Mouse (Mus musculus): ENCODE measurements around the gene Isoc2a. TPM values are rescaled to one million over a fixed set of nuclear protein-coding genes. Genes with fewer than 3 reads are reported as not detected.

Gene Isoc2a
- total RNA-seq, 2 experiments from 2014 or later = 10.3 to 13.5 TPM

DNA sequence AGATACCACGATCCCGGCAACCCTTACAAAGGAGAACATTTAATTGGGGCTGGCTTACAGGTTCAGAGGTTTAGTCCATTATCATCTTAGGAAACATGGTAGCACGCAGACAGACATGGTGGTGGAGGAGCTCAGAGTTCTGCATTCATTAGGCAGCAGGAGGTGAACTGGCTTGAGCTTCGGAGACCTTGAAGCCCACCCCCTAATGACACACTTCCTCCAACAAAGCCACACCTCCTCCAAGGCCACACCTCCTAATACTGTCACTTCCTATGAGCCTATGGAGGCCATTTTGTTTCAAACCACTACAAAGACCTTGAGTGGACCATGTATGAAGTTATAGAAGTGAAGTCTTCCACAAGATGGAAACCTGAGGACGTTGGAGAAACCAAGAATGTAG, 35.3 kb downstream of the Isoc2a start:
- intact Hi-C loops (cut with DNase I) = no loop called here
- no peak for DNase-seq (ENCODE audit: low spot score in 2 of 2)

DNA sequence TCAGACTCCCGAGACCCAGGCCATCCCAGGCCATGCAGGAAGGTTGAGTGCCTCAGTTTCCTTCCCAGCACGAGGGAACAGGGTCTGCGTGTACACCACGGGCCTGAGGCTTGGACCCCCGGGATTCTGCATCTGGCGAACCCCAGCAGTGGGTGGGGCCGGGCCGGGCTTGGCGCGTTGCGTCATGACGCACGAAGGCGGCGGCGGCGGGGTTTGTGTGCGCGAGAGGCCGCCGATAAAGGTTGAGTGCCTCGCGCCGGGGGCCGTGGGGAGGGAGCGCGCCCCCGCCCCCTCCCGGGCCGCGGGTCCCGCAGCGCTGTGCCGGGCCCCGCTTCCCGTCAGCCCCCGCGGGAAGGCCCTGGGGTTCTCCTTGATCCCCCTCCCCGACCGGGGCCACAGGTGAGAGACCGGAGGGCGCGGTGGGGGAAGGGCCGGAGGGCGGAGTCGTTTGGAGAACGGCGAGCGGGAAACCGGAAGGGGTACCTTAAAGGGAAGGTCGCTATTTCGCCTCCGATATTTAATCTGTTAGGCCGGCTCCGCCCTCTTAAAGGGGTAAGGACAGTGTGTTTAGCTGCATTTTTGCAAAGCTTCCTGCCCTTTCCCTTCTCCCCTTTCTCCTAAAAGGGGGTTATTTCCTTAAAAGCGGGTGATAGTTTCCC, 38.2 kb downstream of the Isoc2a start, which contains the start of gene Zfp628:
TSS of gene Zfp628 (plus strand) at position 211 of the 659 bp plus-strand sequence.
- intact Hi-C loops (cut with DNase I) = no loop called here
- DNase-seq (ENCODE audit: low spot score in 2 of 2) = peak; percentile 95 to 97

DNA sequence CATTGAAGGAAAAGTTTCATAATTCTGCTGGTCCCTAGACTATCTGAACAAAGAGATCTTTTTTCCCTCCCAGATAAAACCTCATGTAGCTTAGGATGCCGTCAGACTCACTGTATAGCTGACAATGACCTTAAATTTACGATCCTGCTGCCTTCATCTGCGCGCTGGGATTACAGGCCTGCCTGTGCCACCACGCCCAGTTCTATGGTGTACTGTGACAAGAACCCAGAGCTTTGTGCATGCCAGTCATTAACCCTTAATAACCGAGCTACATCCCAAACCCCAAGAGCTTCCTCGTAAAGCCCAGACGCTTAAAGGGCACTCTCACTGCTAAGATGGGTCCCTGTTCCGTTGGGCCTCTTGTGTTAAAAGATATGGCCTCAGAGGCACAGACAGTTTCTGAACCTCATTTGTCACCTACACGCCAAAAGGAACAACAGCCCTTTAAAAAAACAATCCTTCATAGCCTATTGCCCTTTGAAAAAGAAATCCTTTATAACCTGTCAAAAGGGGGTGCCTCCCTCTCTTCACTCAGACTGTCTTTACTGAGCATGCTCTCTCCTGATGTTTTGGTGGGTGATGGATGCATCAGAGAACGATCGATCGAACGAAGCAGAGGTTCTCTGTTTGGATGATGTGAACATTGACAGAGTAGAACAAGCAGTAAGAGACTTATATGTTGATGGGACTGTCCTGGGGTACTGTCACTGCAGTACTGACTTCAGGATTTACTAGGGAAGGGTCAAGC, 38.9 kb downstream of the Isoc2a start:
- intact Hi-C loops (cut with DNase I) = no loop called here
- DNase-seq (ENCODE audit: low spot score in 2 of 2) = peak in 1 of 2 experiments; percentile 45

DNA sequence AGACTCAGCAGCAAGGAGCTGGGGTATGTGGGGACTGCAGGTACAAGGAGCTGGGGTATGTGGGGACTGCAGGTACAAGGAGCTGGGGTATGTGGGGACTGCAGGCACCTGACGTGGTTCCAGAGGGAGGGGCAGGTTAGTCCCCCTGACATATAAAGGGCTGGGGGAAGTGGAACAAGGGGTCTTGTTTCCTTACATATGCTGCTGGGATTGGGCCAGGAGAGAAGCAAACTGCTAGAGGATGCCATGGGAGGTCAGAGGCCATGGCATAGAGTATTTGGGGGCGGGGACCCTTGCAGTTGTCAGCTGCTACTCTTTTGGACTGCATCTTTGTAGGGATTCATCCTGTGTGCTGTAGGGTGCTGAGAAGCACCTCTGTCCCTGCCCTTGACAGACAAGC, 40.5 kb downstream of the Isoc2a start:
- intact Hi-C loops (cut with DNase I) = no loop called here

DNA sequence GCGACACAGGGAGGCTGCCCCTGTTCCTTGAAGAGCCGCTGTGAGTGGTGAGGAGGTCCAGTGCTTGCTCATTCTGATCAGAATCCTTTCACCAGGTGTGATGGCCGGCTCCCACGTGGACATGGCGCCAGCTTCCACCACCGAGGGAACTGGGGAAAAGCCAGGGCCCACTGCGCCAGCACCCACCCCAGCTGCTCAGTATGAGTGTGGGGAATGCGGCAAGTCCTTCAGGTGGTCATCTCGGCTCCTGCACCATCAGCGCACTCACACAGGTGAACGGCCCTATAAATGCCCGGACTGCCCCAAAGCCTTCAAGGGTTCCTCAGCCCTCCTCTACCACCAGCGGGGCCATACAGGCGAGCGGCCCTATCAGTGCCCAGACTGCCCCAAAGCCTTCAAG, 41.7 kb downstream of the Isoc2a start:
- intact Hi-C loops (cut with DNase I) = no loop called here
- no peak for DNase-seq (ENCODE audit: low spot score in 2 of 2)

More for the DNA sequence above, 40.5 kb downstream of the Isoc2a start:
- no peak for DNase-seq (ENCODE audit: low spot score in 2 of 2)

DNA sequence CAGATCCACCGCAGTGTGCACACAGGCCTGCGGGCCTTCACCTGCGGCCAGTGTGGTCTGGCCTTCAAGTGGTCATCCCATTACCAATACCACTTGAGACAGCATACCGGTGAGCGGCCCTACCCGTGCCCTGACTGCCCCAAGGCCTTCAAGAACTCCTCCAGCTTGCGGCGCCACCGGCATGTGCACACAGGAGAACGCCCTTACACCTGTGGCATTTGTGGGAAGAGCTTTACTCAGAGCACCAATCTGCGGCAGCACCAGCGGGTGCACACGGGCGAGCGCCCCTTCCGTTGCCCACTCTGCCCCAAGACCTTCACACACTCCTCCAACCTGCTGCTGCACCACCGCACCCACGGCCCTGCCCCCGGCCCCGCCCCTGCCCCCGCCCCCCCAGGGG, 42.1 kb downstream of the Isoc2a start:
- DNase-seq (ENCODE audit: low spot score in 2 of 2) = no peak
- intact Hi-C loops (cut with DNase I) = no loop called here

DNA sequence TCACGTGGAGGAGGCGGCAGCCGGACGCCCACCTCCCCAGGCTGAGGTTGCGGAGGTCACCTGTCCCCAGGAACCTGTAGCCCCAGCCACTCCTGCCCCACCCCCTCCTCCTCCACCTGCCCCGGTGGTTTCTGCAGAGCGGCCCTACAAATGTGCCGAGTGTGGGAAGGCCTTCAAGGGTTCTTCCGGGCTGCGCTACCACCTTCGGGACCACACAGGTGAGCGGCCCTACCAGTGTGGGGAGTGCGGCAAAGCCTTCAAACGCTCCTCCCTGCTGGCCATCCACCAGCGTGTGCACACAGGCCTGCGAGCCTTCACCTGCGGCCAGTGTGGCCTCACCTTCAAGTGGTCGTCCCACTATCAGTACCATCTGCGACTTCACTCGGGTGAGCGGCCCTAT, 43.0 kb downstream of the Isoc2a start:
- DNase-seq (ENCODE audit: low spot score in 2 of 2) = no peak
- intact Hi-C loops (cut with DNase I) = loop anchor here (5.0 kb wide), 3 partner anchors 58 to 137 kb away; partner anchors contain the start of gene Shisa7

DNA sequence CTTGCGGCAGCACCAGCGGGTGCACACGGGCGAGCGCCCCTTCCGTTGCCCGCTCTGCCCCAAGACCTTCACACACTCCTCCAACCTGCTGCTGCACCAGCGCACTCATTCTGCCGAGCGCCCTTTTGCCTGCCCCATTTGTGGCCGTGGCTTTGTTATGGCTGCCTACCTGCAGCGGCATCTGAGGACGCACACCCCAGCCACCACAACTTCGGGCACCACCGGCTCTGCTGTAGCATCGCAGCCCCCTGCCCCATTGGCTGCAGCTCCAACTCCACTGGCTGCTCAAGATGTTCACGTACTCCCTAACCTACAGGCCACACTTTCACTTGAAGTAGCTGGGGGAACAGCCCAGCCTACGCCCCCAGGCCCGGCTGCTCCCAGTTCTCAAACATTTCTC, 43.5 kb downstream of the Isoc2a start:
- intact Hi-C loops (cut with DNase I) = loop anchor here (5.0 kb wide), 3 partner anchors 58 to 137 kb away; partner anchors contain the start of gene Shisa7

DNA sequence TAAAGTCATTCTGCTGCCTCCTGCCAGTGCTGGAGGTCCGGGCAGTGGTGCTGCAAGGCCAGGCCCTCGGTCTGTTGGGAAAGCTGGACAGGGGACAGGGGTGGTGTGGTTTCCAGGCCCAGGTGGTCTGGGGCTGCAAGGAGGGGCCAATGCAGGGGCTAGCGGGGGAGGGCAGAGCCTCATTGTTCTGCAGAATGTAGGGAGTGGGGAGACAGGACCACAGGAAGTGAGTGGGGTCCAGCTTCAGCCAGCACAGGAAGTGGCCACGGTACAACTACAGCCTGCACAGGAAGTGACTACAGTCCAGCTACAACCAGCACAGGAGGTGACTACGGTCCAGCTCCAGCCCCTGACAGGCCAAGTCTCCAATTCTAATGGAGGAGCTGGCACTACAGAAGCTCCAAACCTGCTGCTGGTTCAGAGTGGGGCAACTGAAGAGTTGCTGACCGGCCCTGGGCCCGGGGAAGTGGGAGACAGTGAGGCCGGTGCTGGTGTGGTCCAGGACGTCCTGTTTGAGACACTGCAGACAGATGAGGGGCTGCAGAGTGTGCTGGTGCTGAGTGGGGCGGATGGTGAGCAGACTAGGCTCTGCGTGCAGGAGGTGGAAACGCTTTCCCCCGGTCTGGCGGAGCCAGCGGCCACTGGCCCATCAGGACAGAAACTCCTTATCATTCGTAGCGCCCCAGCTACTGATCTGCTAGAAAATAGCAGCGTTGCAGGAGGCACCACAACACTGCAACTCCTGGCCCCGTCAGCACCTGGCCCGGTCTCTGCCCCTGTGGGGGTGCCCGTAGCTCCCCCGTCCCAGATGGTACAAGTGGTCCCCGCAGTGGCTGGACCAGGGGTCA, 44.2 kb downstream of the Isoc2a start:
- intact Hi-C loops (cut with DNase I) = loop anchor here (5.0 kb wide), 3 partner anchors 59 to 136 kb away; partner anchors contain the start of gene Shisa7
- no peak for DNase-seq (ENCODE audit: low spot score in 2 of 2)

More for the DNA sequence above, 43.5 kb downstream of the Isoc2a start:
- DNase-seq (ENCODE audit: low spot score in 2 of 2) = no peak

DNA sequence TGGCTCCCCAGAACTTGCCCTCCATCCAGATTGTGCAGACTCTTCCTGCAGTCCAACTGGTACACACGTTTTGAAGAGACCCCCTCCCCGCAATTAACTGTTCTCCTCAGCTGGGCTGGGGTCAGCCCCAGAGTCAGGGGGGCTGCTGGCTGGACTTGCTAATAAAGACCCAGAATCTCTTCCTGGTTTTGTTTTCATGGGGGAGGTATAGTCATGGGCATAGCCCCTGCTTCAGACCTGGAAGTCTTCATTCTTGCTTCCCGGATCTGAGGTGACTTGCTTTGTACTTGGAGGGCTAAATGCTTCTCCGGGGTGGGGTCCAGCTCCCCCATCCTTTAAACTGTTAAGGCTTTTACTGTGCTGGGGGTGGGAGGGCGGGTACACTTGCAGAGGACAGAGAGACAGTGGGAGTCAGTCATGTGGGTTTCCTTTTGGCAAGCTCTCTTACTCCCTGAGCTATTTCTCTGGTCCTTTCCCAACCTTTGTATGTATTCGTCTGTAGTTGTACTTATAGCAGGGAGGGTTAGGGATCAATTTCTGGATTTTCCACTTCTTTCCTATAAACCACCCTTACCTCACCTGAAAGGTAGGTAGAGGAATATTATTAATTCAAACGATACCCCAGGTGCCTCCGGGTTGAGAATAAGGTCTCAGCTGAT, 45.0 kb downstream of the Isoc2a start, which contains the start of gene Nat14:
TSS of gene Nat14 (plus strand) at position 205 of the 659 bp plus-strand sequence.
- intact Hi-C loops (cut with DNase I) = loop anchor here (5.0 kb wide), 3 partner anchors 60 to 135 kb away; partner anchors contain the start of gene Shisa7
- DNase-seq (ENCODE audit: low spot score in 2 of 2) = no peak

DNA sequence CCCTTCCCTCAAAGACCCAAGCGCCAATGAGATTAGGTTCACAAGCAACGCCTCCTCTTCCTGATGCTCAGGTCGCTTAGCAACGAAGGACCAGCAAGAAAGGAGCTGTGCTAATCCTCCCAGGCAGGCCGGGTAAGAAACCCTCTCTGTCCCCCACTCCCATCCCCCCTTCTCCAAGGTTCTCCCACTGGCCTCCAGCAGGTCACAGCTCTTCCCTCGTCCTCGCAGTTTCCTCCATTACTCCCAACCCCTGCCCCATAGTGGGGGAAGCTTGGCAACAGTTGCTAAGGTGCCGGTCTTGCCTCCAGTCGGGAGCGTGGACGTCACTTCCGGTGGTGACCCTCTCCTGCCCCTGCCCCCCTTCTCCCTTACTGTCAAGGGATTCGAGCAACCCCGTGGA, 45.6 kb downstream of the Isoc2a start:
- peak; percentile 88 to 89 for DNase-seq (ENCODE audit: low spot score in 2 of 2)
- intact Hi-C loops (cut with DNase I) = loop anchor here (5.0 kb wide), 3 partner anchors 60 to 135 kb away; partner anchors contain the start of gene Shisa7

DNA sequence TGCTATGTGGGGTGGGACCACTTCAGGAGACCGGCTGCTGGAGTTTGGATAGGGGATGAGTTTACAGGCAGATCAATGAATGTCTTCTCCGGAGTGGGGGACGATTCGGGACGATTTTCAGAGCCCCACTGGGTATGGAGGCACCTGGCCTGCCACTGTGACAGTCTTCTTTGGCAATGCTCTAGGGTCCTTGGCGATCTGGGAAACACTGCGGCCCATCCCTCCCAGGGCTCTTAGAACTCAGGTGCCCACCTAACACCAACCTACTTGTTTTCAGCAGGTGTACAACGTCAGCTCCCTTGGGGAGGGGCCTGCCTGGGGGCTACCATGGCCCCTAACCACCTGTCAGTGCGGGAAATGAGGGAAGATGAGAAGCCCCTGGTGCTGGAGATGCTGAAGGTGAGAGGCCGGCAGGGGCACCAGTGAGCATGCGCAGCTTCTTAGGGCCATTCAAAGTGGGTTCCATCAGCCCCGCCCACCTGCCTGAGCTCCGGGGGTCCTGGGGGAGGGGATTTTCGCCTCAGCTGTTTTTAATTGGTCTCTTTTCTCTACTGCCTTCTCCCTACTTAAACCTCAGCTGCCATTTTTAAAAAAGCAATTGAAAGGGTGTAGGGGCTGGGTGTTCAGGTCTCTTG, 46.1 kb downstream of the Isoc2a start:
- intact Hi-C loops (cut with DNase I) = loop anchor here (5.0 kb wide), 3 partner anchors 61 to 134 kb away; partner anchors contain the start of gene Shisa7
- peak; percentile 73 to 75 for DNase-seq (ENCODE audit: low spot score in 2 of 2)

DNA sequence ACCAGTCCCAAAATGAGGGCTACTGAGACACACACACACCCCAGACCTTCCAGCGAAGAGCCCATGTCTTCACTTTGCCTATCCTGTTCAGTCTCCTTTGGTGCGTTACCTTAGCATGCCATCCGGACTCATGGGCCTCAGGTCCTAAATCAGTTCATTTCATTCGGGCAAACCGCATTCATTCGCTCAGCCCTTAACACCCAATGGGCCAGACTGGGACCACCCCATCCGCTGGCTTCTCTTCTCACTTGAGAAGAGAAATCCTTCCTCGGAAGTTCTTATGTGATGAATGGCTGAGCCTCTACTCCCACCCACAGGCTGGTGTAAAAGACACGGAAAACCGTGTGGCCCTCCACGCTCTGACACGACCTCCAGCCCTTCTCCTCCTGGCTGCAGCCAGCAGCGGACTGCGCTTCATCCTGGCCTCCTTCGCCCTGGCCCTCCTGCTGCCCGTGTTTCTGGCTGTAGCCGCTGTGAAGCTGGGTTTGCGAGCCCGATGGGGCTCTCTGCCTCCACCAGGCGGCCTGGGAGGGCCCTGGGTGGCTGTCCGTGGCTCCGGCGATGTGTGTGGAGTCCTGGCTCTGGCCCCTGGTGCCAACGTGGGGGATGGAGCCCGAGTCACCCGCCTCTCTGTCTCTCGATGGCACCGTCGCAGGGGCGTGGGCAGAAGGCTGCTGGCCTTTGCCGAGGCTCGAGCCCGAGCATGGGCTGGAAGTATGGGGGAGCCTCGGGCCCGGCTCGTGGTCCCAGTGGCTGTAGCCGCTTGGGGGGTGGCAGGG, 46.8 kb downstream of the Isoc2a start:
- DNase-seq (ENCODE audit: low spot score in 2 of 2) = peak; percentile 66 to 69
- intact Hi-C loops (cut with DNase I) = loop anchor here (5.0 kb wide), 3 partner anchors 61 to 134 kb away; partner anchors contain the start of gene Shisa7

DNA sequence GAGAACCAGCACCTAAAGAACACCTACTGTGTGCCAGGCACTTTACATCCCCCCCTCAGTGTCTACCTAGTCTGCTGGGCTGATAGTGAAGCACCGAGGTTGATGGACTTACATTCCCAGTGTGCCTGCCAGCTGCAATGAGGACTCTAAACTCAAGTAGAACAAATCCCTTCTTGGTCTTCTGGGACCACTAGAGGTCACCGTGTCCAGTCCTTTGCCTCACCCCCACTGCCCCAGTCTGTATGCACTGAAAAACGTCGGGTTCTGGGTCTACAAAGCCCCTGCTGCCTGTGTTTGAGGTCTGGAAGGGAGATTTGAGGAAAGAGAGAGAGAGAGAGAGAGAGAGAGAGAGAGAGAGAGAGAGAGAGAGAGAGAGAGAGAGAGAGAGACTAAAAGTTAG, 47.5 kb downstream of the Isoc2a start:
- intact Hi-C loops (cut with DNase I) = loop anchor here (5.0 kb wide), 3 partner anchors 62 to 133 kb away; partner anchors contain the start of gene Shisa7
- DNase-seq (ENCODE audit: low spot score in 2 of 2) = no peak

DNA sequence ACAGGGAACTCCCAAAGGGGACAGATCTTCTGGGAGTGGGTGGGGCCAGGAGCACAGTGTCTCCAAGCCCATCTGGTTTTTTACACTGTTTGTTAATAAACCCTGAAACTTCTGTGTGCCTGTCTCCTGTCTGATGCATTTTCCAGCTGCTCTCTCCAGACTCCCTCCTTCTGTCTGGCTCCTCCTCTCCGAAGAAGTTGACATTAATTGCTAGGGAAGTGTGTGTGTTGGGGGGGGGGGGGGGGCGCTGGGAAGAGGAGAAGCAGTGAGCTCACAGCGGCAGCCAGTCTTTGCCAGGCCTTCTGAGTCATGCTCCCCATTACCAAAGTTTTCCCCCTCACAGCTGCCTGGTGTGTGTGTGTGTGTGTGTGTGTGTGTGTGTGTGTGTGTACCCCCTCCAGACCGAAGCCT, 47.9 kb downstream of the Isoc2a start:
- peak in 1 of 2 experiments; percentile 21 for DNase-seq (ENCODE audit: low spot score in 2 of 2)
- intact Hi-C loops (cut with DNase I) = loop anchor here (5.0 kb wide), 3 partner anchors 63 to 132 kb away; partner anchors contain the start of gene Shisa7

DNA sequence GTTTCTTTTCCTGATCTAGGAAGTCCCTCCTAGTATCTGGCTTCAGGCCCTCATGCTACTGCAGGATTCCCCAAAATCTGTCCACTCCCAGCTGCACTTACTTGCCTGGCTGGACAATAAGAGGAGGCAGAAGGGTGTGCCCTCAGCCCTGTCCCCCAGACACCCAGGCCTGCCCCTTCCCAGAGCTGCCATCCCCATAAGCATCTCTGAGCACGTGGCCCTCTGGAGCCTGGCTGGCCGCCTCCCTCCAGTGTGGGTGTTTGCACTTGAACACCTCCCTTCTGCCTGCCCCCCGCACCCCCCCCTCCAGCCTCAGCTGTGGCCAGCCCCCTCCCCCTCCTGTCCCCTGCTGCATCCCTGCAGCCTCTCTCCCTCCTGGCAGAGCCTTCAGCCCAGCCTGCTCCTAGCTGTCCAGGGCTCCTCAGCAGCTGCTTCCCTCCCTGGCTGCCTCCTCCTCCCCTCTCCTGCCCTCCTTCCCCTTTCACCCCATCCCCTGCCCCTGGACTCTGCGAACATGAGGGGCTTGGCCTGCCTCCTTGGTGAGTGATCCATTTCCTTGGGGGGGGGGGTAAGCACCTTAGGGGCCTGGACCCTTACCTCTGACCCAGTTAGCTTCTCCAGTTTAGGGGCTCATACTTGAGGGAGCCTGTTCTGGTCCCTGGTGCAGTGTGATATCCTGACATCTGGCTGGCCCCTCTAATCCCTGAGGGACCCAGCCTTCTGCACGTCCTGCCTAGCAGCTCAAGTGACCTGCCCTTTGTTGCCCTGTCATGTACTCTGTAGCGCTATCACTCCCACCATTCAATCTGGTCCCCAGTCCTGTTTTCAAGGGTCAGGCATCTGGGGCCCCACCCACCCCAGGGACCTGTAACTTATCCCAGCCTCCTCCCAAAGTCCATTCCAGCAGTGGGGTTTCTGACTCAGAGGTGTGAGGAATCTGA, 48.8 kb downstream of the Isoc2a start, which contains the start of gene Ssc5d:
TSS of gene Ssc5d (plus strand) at position 345 of the 941 bp plus-strand sequence.
- intact Hi-C loops (cut with DNase I) = no loop called here
- no peak for DNase-seq (ENCODE audit: low spot score in 2 of 2)

Measured in left cerebral cortex, postnatal 36 days (tissue).